Mouse (Mus musculus): ENCODE results near the gene Soat1. TPM values are rescaled to one million over a fixed set of nuclear protein-coding genes. Genes with fewer than 3 reads are reported as not detected.
A peak's percentile ranks its signal among the peaks of the same experiment; 100 is the strongest.

Soat1 gene
- total RNA-seq, 2 experiments from 2014 or later = 109 TPM

DNA sequence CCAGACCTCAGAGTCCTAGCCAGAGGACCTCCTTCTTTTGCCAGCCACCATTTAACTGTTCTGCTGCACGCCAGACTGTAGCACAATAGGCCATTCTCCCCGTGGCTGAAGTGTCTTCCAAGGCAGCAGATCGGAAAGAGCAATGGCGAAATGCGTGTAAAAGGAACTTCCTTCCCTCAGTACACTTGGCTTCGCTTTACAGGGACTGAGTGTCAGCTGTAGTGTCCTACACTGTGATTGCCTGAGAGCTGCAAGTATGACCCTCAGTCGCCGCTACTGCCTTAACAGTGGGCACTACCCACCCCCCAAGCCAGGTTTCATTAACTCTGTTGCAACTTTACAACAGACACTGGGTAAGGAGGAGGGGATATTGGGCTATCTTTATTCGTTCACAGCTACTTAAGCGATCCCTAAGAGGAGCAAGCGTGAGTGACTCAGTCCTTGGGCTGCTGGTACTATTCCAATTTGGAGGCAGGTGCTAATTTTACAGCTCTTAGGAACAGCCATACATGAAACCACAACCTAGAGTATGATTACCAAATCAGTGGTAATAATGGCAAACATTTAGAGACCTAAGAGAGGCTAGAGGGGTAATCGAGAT, 6.4 kb downstream of the Soat1 start:
- ATAC-seq (replicated peaks; ENCODE audit: poor library complexity, severe bottlenecking) = peak; percentile 56

DNA sequence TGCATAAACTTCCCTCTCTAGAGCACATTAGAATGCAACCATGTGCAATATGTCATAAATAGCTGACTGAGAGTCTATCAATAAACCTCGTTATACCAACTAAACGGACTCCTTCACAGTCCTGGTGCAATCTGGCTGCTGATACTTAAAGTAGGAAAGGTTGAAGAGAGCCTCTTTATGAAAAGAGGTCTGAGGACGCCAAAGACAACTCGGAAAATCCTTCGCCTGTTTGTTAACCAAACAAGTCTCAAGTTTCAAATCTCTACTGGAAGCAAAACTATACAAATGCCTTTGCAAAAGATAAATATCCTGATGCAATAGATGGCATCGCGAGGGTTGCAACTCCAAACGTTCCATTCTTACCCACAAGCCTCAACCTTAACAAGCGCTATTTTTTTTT, 9.2 kb downstream of the Soat1 start:
- no peak for ATAC-seq (replicated peaks; ENCODE audit: poor library complexity, severe bottlenecking)

DNA sequence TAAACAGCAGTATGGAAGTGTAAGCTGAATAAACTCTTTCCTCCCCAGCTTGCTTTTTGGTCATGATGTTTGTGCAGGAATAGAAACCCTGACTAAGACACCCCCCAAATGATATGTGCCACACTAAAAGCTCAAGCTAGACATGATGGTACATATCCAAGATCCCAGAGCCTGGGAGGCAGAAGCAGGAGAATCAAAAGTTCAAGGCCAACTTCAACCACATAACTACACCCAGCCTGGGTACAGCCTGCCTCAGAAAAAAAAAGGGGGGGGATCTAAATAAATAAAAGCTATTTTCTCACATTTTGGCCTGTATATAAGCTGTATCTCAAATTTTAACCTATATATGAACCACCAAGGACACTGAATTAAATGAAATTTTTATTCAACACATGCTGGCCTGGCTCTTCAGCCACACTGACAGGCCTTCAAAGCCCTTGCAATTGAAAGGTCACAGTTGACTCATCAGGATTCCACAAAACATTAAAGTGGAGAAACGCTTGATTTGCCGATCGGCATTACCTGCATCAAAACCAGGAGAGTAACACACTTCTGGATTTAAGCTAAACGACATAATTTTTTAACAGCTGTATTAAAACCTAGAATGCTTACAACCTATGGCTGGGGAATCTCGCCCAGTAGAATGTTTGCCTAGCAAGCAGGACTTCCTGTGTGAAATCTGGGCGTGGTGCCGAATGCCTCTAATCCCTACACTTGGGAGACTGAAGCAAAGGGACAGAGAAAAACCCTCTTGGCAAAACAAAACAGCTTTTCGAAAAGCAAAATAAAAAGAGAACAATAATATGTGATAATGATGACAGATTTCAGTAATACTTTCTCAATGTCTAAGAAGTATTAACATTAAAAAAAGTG, 9.9 kb downstream of the Soat1 start:
- no peak for ATAC-seq (replicated peaks; ENCODE audit: poor library complexity, severe bottlenecking)

DNA sequence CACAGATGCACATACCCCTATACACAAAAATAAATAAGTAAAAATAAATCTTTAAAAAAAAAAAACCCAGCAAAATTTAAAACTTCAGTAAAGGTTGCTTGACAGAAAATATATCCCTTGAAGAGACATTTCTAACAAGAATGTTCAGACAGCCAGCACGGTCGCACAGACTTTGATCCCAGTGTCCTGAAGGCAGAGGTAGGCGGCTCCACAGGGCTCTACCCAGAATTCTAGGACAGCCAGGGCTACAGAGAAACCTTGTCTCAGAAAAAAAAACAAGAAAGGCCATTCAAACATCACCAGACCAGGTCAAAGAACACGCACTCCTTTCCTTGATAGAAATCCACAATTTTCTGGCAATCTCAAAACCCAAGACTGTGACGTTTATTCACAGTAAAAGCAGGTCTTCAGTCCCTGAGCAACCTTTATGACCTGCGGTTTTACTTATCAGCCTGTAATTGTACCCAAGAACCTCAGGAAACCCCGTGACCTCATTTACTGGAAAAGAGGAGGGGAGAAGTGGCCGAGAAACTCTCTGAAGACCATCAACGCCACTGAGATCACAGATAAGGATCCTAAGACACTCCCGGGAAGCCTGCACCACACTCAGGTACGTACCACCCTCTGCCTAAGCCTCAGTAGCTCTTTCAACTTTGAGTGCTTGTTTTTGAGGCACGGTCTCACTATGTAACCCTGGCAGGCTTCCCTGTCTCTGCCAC, 11.7 kb downstream of the Soat1 start:
- no peak for ATAC-seq (replicated peaks; ENCODE audit: poor library complexity, severe bottlenecking)

DNA sequence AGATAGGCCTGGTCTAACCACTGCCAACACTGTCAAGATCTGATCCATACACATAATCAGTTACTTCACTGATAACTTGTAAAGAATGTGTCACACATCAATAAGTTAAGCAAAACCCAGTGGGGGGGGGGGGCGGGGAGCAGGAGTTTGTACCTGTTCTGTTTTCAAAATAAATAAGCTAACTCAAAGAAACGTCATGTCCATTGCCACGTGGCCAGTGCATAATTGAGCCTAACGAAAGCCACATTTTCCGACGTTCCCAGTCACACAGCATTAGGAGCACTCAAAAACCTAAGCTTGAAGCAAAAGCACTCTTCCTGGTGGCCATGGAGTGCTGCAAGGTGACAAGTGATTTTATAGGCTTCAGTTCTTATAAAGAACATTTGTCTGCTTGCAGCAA, 13.1 kb downstream of the Soat1 start:
- no peak for ATAC-seq (replicated peaks; ENCODE audit: poor library complexity, severe bottlenecking)

DNA sequence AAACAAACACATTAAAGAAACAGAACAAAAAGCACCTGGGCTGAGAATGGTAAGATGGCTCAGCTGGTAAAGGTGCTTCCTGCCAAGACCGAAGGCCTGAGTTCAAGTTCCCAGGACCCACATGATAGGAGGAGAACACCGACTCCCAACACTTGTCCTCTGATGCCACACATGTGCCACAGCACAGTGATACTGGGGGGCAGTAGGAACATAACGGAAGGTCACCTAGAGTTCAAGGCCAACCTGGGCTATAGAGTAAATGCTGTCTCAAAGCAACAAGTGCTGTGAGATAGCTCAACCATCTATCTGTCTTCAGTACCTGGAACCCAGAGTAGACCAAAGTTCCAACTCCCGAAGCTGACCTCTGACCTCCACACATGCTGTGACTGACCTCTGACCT, 13.9 kb downstream of the Soat1 start:
- ATAC-seq (replicated peaks; ENCODE audit: poor library complexity, severe bottlenecking) = no peak

DNA sequence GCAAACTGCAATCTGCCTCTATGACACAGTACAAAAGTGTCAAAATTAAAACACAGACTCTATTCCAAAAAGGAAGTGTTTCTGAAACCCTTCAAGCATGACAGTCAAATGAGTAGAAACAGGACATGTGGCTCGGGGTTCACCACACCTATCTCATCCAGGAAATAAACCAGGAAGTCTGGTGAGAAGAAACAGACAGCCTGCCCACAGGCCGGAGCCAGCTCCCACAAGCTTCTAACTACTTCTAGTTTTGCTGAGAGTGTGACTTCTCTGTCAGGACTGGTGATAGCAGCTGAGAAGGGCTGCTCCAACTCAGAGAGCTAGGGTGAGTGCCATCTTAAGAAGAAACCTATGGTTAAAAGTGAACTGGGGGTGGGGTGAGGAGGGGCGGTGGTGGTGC, 14.4 kb downstream of the Soat1 start:
- peak; percentile 92 for ATAC-seq (replicated peaks; ENCODE audit: poor library complexity, severe bottlenecking)

DNA sequence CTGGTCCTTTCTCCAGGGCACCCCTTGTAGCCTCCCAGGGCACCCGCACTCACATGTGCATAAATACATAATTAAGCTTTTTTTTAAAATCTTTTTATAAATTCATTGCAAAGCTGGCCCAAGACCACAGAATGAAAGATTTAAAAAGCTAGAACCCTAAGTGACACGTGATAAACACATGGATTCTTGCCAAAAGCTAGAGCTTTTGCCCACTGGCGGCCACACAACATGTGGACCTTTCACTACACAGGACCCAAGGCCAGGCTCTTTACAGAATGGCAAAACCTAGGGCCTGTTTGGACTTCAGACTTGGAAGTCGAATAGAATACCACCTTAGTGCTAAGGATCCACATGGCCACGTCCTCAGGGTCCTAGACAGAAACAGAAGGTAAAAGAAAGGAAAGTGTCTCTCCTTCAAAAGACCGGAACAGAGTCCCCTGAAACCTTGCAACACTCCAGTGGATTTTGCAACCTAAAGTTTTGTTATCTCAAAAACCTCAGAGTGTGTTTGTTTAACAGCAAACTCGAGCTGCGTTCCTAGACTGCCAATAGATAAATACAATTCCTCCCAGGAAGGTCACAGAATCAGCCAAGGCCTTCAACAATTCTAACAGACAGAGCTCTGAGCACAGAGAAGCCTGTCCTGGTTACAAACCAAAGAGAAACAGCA, 15.6 kb downstream of the Soat1 start:
- peak; percentile 65 for ATAC-seq (replicated peaks; ENCODE audit: poor library complexity, severe bottlenecking)

DNA sequence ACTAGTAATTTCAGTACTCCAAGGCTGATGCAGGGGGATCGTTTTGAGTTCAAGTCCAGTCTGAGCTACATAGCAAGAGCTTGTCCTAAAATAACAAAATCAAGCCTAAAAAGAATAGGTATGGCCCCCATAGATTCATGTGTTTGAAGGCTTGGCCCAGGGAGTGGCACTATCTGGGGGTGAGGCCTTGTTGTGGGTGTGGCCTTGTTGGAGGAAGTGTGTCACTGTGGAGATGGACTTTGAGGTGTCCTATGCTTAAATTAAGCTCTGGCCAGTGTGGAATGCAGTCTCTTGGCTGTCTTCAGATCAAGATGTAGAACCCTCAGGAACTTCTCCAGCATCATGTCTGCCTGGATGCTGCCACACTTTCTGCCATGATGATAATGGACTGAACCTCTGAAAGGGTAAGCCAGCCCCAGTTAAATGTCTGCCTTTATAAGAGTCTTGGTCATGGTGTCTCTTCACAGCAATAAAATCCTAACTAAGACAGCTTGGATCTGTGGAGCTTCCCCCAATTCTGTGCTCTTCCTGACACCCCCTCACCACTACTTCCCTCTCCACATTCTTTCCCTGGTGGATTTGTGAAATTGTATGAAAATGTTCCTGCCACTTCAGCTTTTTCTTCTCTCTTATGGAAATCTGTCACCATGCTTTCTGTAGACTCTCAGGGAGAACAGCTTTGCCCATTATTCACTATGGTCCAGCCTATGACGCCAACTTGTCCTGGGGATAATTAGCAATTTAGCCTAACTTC, 18.9 kb downstream of the Soat1 start:
- no peak for ATAC-seq (replicated peaks; ENCODE audit: poor library complexity, severe bottlenecking)

DNA sequence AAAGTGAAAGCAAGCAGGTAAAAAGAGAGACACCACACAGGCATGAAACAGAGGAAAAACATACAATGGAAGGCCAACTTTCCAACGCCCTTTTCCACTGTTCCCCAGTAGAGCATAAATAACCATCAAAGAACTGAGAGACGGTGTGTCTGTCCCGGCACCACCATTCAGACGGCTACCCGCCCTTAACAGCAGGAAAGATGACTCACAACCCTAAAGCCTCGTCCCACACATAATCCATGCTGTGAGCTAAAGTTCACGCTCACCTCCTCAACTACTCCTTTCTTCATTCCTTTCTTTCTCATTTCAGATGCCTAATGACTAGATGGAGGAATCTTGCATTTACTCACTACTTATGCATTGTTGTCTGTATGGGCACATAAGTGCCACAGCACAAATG, 19.7 kb downstream of the Soat1 start:
- ATAC-seq (replicated peaks; ENCODE audit: poor library complexity, severe bottlenecking) = no peak

DNA sequence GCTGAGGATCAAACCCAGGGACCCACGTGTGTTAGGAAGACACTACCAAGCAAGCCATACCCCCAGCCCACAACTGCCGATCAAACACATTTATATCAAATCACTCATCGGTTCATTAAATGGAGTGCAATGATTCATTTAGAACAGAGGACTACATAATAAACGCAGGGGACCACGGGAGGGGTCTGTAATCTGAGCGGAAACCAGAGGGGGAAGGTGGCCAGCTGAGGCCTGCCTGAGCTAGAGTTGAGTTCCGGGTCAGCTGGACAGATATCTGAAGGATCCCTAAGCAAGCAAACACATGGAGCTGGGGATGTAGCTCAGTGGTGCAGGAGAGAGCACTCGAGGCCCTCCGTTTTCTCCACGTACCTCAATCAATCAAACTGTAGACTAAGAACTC, 20.3 kb downstream of the Soat1 start:
- ATAC-seq (replicated peaks; ENCODE audit: poor library complexity, severe bottlenecking) = no peak

DNA sequence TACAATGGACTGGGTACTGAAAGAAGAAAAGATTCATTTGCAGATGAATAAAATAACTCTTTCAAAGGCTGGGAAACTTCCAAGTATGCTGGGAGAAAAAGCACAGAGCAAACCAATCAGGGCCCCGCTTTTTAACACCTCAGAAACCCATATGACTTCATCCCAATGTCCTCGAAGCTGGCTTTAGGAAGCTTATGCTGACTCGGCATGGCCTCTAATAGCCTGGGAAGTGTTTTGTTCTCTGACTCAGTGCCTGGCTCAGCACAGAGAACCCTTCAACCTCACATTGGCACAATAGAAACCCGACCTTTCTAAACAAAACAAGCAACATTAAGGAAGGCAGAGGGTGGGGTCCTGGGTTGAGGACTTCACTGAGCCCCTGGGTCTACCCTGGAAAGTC, 23.7 kb downstream of the Soat1 start:
- ATAC-seq (replicated peaks; ENCODE audit: poor library complexity, severe bottlenecking) = no peak

DNA sequence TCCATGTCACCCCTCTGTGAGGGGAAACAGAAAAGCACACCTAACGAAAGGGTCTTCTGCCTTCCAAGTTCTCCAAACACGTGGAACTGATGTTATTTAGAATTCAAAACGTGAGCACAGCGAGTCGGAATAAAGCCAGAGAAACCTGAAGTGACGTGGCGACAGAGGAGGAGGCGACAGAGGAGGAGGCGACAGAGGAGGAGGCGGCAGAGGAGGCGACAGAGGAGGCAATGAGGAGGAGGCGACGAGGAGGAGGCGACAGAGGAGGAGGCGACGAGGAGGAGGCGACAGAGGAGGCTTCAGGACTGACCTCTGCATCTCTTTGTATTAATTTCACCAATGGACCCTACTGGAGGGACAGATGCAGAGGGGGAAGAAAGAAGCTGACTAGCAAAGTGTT, 24.4 kb downstream of the Soat1 start:
- ATAC-seq (replicated peaks; ENCODE audit: poor library complexity, severe bottlenecking) = no peak

DNA sequence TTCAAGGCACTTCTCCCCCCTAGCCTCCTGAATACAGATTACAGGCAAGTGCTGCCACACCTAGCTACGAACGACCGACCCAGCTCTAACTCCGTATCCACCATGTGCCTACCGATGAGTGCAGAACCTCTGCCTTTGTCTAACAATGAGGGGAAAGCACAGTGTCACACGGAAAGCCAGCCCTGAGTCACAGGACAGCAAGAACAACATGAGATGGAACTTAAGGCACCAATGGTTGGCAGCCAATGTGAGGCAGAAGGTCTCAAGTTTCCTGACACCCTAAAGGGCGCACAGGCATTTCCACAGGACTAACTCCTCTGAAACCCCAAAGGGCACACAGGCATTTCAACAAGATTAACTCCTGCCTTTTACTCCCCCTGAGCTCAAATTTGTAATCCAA, 25.0 kb downstream of the Soat1 start:
- ATAC-seq (replicated peaks; ENCODE audit: poor library complexity, severe bottlenecking) = no peak

DNA sequence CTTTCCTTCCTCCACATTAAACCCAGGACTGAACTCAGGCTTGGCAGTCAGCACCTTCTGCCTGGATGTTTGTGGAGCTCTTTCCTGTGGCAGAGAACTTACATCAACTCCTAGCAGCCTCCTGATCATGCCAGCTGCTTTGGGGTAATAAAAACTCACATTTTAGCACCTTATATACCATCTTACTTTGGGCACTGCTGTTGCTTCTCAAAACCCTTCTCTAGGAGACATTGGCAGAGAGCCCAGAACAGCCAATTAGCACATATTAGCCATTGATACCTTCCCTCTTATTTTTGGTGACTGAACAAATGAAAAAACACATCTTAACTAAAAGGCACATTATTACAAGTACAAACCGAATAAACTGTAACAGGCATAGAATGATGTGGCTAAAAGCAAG, 29.1 kb downstream of the Soat1 start:
- no peak for ATAC-seq (replicated peaks; ENCODE audit: poor library complexity, severe bottlenecking)

DNA sequence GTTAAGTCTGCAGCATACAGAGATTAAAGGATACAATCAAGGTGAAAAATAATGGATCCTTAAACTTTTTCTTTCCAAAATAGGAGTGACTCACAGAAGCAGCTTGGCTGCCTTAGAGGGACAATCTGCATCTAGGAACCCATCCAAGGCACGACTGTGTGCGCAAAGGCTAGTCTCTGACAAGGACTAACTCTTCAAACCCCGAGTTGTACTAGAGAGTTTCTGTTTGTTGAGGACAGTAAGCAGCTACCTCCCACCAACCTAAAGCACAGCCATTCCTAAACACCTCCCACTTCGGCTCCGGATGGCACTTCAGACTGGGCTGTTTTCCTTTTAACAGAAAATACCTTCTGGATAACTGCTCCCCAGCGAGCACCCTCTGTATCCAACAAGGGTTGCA, 31.4 kb downstream of the Soat1 start:
- no peak for ATAC-seq (replicated peaks; ENCODE audit: poor library complexity, severe bottlenecking)

DNA sequence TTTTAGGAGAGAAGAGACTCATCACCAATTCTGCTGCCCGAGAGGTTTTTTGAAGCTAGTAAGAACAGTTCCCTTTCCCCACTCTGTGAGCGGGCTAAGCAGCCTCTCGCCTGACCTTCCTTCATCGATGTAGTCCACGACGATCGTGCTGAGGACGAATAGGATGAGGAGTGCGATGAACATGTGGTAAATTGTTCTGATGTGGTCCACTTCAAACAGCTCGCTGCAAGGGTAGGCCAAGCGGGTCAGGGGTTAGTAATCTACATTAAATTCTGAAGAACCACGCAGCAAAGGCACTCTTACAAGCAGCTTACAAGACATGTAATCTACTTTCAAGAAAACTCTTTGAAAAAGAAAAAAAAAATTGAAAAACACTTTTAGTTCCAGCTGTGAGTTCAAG, 31.9 kb downstream of the Soat1 start:
- ATAC-seq (replicated peaks; ENCODE audit: poor library complexity, severe bottlenecking) = no peak

DNA sequence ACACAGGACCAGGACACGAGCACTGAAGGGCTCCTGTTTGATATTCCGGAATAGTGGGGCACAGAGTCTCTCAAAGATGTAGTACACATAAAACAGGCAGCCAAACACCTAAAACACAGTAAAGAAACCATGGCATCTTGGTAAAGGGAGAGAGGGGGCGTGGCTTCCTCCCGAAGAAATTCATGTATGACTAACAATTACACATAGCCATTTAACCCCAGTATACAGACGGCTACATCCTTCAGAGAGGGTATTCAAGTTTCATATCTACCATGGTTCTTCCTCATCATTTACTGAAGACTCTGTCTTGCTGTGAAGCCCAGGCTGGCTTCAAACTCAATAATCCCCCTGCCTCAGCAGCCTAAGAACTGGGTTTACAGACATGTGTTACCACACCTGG, 36.4 kb downstream of the Soat1 start:
- peak; percentile 56 for ATAC-seq (replicated peaks; ENCODE audit: poor library complexity, severe bottlenecking)

DNA sequence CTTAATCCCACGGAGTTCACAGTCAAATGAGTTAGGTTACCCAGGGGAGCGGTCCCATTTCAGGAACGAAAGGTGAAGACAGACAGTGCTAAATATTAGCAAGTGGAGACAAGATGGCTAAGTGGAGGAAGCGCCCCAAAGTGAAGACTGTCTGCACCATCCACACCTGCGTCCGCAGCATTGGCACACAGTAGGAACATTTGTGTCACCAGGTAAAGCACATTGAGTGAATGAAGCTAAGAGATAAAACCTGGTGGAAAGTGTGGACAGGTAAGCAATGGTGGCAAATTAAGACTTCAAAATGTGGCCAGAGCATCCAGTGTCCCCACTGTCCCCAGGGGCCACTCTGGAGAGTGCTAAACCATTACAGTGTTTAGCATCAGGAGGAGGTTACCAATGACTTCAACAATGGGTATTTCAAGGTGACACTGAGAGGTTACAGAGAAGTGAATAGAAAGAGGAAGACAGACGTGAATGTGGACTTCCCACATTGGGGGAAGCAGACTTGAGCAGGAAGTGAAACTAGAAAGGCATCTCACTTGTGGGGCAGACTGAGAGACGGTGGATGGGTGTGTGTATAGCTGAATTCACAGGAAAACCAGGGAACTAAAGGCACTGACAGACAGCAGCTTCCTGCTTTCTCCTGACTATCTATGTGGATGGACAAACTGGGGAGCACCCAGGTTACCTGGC, 37.0 kb downstream of the Soat1 start:
- peak; percentile 99 for ATAC-seq (replicated peaks; ENCODE audit: poor library complexity, severe bottlenecking)

DNA sequence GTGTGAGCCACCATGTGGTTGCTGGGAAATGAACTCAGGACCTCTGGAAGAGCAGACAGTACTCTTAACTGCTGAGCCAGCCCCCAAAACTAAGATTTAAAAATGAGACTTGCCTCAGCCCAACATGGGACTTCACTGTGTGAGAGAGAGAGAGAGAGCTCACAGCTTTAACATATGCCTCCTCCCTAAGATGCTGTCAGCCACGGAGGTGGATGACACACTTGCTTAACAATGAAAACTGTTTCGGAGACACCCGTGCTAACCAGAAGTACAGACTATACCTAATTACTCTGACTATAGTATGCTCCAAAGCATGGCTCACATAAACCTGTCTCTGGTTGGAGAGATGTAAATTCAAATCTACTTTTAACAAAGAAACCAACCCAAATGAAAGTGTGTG, 40.6 kb downstream of the Soat1 start:
- no peak for ATAC-seq (replicated peaks; ENCODE audit: poor library complexity, severe bottlenecking)

All from granulocyte monocyte progenitor cell, adult 5-6 weeks (primary cell).